Mouse (Mus musculus) liver, postnatal 0 days (tissue): ENCODE measurements around the gene Slc35a2.

Experiments
- CTCF ChIP-seq: sonication (generic); IDR thresholded peaks from 2 replicates; pipeline ENCODE4 v1.5.1; 2016; ENCODE audit warnings: antibody characterized with exemption, low read depth
- EP300 ChIP-seq: IDR thresholded peaks from 2 replicates; pipeline ENCODE4 v1.6.1; 2016; ENCODE audit warnings: antibody characterized with exemption, low read depth, mild to moderate bottlenecking

DNA sequence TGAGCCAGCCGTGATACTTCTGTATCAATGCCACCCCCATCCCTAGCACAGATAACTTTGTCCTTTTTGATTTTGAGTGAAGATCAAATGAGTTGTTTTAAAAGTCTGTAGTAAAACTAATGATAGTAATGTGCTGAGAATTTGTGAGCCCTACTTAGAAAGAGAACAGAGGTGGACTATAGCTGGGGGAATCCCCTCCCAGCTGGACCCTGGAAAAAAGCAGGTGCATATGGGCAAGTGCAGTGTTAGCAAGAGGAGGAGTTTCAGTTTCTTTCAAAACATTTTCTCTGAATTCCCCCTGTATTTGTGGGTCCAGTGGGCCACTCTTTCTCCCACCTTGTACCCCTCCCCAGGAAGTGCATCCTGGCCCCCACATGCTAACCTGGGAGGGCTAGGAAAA lies 20.6 kb upstream of the Slc35a2 start:
- TF ChIP-seq CTCF (no peak), EP300 (no peak)
